Mouse (Mus musculus) CH12.LX (cell line): Measurements from ENCODE around the gene Clba1.

Experiments
- CTCF ChIP-seq, 2 experiments: IDR thresholded peaks in 1 of 2; conservative IDR thresholded peaks in 1 of 2; 2 replicates each; pipeline ENCODE4 v1.5.1; 2011 to 2012; ENCODE audit warnings: low read depth in 2 of 2, low read length in 2 of 2, improper control_type of control experiment in 1 of 2, inconsistent platforms in 1 of 2, mild to moderate bottlenecking in 1 of 2, moderate library complexity in 1 of 2
- EP300 ChIP-seq: IDR thresholded peaks from 2 replicates; pipeline ENCODE4 v1.6.1; 2011; ENCODE audit warnings: low read length, improper control_type of control experiment
- KAT2A ChIP-seq: IDR thresholded peaks from 2 replicates; pipeline ENCODE4 v1.6.1; 2012; ENCODE audit warnings: low read length, improper control_type of control experiment, inconsistent platforms; ENCODE audit not compliant: insufficient replicate concordance
- MAX ChIP-seq: IDR thresholded peaks from 2 replicates; pipeline ENCODE4 v1.6.1; 2011; ENCODE audit warnings: low read length, improper control_type of control experiment
- NELFE ChIP-seq: IDR thresholded peaks from 2 replicates; pipeline ENCODE4 v1.6.1; 2011; ENCODE audit warnings: low read depth, low read length, improper control_type of control experiment
- POLR2A ChIP-seq: IDR thresholded peaks from 2 replicates; pipeline ENCODE4 v1.6.1; 2011; ENCODE audit warnings: low read depth, mild to moderate bottlenecking, improper control_type of control experiment, low read length
- RAD21 ChIP-seq: IDR thresholded peaks from 2 replicates; pipeline ENCODE4 v1.6.1; 2011; ENCODE audit warnings: low read depth, mild to moderate bottlenecking, low read length, improper control_type of control experiment, moderate library complexity
- TCF12 ChIP-seq: IDR thresholded peaks from 2 replicates; pipeline ENCODE4 v1.6.1; 2014; ENCODE audit warnings: low read depth, mild to moderate bottlenecking, inconsistent platforms, low read length, improper control_type of control experiment
- USF2 ChIP-seq: conservative IDR thresholded peaks from 2 replicates; pipeline ENCODE4 v1.6.1; 2011; ENCODE audit warnings: low read depth, low read length, improper control_type of control experiment
- ZC3H11A ChIP-seq: IDR thresholded peaks from 2 replicates; pipeline ENCODE4 v1.6.1; 2012; ENCODE audit warnings: low read depth, mild to moderate bottlenecking, inconsistent platforms, low read length, improper control_type of control experiment
- ZMIZ1 ChIP-seq: IDR thresholded peaks from 2 replicates; pipeline ENCODE4 v1.6.1; 2012; ENCODE audit warnings: low read depth, mild to moderate bottlenecking, inconsistent platforms, low read length, improper control_type of control experiment
- ZNF384 ChIP-seq: IDR thresholded peaks from 2 replicates; pipeline ENCODE4 v1.6.1; 2012; ENCODE audit warnings: low read depth, low read length, improper control_type of control experiment, inconsistent platforms

- TF ChIP-seq CTCF (conservative IDR thresholded peaks at IDR 0.05 in 1 of 2, IDR thresholded peaks at IDR 0.05 in 1 of 2; ENCODE audit: low read depth in 2 of 2, low read length in 2 of 2), result no peak
- TF ChIP-seq TCF12, result peak; percentile 51; the same call in 1 of the 2 replicates
- TF ChIP-seq USF2, result no peak
- no peak for TF ChIP-seq NELFE
- TF ChIP-seq MAX, result peak; percentile 80
- peak; percentile 43; the same call in 1 of the 2 replicates for TF ChIP-seq EP300
- TF ChIP-seq POLR2A, result no peak
- TF ChIP-seq ZNF384, result no peak
- no peak for TF ChIP-seq KAT2A
- TF ChIP-seq ZMIZ1, result no peak
- TF ChIP-seq RAD21, result no peak
- TF ChIP-seq ZC3H11A, result no peak
These were observed 51.2 kb downstream of the Clba1 start for GRCm38 (mm10) chr12:112859930-112860329.
